Mouse (Mus musculus) kidney, postnatal 0 days (tissue): ENCODE data around the gene Psmd5. TPM values are rescaled to one million over a fixed set of nuclear protein-coding genes. Genes with fewer than 3 reads are reported as not detected.
A peak's percentile ranks its signal among the peaks of the same experiment; 100 is the strongest.

Experiments
- ATAC-seq: fragments of 200-750 bp; cut with Nextera tagmentation; replicated peaks from 2 replicates; pipeline ENCODE4 v1.8.0; 2017; ENCODE audit warnings: low read depth, moderate number of reproducible peaks, moderate TSS enrichment, moderate library complexity; ENCODE audit not compliant: low FRiP score
- DNase-seq: peaks from one replicate; pipeline ENCODE4 v3.0.0-alpha.2; 2016; ENCODE audit warnings: low spot score
- H3K27ac ChIP-seq: fragments of 300-500 bp; sonication (generic); 2 replicates; pipeline ENCODE4 v1.5.1; 2014; ENCODE audit warnings: mild to moderate bottlenecking
- H3K27me3 ChIP-seq: fragments of 300-500 bp; sonication (generic); 2 replicates; pipeline ENCODE4 v1.6.1; 2014; ENCODE audit warnings: low read length, mixed read lengths; ENCODE audit not compliant: insufficient read depth
- H3K36me3 ChIP-seq: fragments of 300-500 bp; sonication (generic); 2 replicates; pipeline ENCODE4 v1.6.1; 2014; ENCODE audit warnings: low read length, mixed read lengths; ENCODE audit not compliant: insufficient read depth
- H3K4me1 ChIP-seq: fragments of 300-500 bp; sonication (generic); replicated peaks from 2 replicates; pipeline ENCODE4 v1.6.1; 2014; ENCODE audit warnings: antibody characterized with exemption, low read length, mixed read lengths; ENCODE audit not compliant: insufficient read depth
- H3K4me2 ChIP-seq: fragments of 300-500 bp; sonication (generic); 2 replicates; pipeline ENCODE4 v1.6.1; 2014; ENCODE audit warnings: mild to moderate bottlenecking, low read length, moderate library complexity, mixed read lengths
- H3K4me3 ChIP-seq: fragments of 300-500 bp; sonication (generic); replicated peaks from 2 replicates; pipeline ENCODE4 v1.5.1; 2014; ENCODE audit warnings: low read depth, low read length
- H3K9ac ChIP-seq: fragments of 300-500 bp; sonication (generic); 2 replicates; pipeline ENCODE4 v1.6.1; 2014; ENCODE audit warnings: low read depth, low read length
- H3K9me3 ChIP-seq: fragments of 300-500 bp; sonication (generic); replicated peaks from 2 replicates; pipeline ENCODE4 v1.6.1; 2016; ENCODE audit warnings: low read length, inconsistent platforms, mixed read lengths
- CTCF ChIP-seq: IDR thresholded peaks from 2 replicates; pipeline ENCODE4 v1.5.1; 2016; ENCODE audit warnings: antibody characterized with exemption, low read depth, mild to moderate bottlenecking, moderate library complexity
- WGBS: fragments of 180-500 bp; shearing (Covaris S2); extraction: QIAGEN DNeasy Blood & Tissue Kit; methylation state at CpG from one replicate; pipeline ENCODE4 v1.1.7; 2014; 5-methylcytosine and 5-hydroxymethylcytosine counted together
- polyA plus RNA-seq: library from polyadenylated mRNA; unstranded; fragments of >200 nt; fragmentation: Nextera tagmentation; extraction: Ambion mirVana; gene quantifications from 2 replicates; pipeline ENCODE4 v1.2.1, GENCODE M21; 2015

Psmd5 gene
- polyA plus RNA-seq, 1 experiment from 2014 or later: 92.0 TPM

GRCm38 (mm10) chr2:34913218-34914068 lies 38.7 kb upstream of the Psmd5 start, which contains the start of gene Phf19:
Gene Phf19 (minus strand): TSS chr2:34914026.
- peak within 1 kb of the TSS; percentile 37; the same call in 1 of the 2 replicates for H3K27ac ChIP-seq
- peak within 1 kb of the TSS; percentile 68 for H3K4me3 ChIP-seq

DNA sequence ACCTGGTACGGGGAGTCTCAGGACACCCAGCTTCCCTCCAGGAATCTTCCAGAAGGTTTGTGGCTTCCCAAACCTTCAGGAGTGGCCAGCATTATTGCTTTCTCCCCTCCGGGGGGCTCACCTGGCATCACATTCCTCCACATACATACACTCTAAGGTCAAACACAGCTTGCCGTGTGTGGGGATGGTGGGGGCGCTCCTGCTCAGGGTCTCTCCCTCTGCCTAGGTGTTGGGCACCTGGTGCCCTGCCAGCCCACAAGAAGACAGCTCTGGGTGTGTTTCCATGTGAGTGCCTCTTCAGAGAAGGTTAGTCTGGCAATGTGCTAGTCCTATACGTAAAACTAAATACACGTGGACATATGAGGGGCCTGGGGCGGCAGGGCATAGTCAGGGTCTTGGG lies 37.8 kb upstream of the Psmd5 start:
- ATAC-seq: 0 out of 2 replicates have a peak, but pooled peaks have one; percentile 27

More at GRCm38 (mm10) chr2:34913218-34914068, 38.7 kb upstream of the Psmd5 start, which contains the start of gene Phf19:
- H3K27me3 ChIP-seq: no peaks in the 10 kb centered on the region
- no peaks in the 10 kb centered on the region for H3K9me3 ChIP-seq
- no peak for TF ChIP-seq CTCF
- H3K36me3 ChIP-seq: no peaks in the 10 kb centered on the region
- H3K9ac ChIP-seq: peak within 1 kb of the TSS; percentile 65
- WGBS: 0% methylated on average over 58 of the region's 64 CpGs
- ATAC-seq: peak; percentile 19; the same call in 1 of the 2 replicates
- H3K4me1 ChIP-seq: 0 out of 2 replicates have a peak, but pooled peaks cover 9% of the 10 kb centered on the region
- peak; percentile 29 for DNase-seq
- peak within 1 kb of the TSS; percentile 98 for H3K4me2 ChIP-seq

GRCm38 (mm10) chr2:34911871-34912270 lies 37.1 kb upstream of the Psmd5 start:
- 66% methylated on average over 5 of the region's 5 CpGs for WGBS
- Histone ChIP-seq H3K4me2 (no peak overlapping the region), H3K27ac (no peak overlapping the region), H3K4me1 (0 out of 2 replicates have a peak, but pooled peaks cover 9% of the 10 kb centered on the region), H3K4me3 (no peak overlapping the region), H3K36me3 (no peaks in the 10 kb centered on the region), H3K9me3 (no peaks in the 10 kb centered on the region), H3K9ac (no peak overlapping the region), H3K27me3 (no peaks in the 10 kb centered on the region)
- no peak for TF ChIP-seq CTCF
- ATAC-seq (no peak), DNase-seq (no peak)

More for the DNA sequence above, 37.8 kb upstream of the Psmd5 start:
- Histone ChIP-seq H3K36me3 (no peaks in the 10 kb centered on the region), H3K4me2 (peak overlapping the region; percentile 98), H3K4me1 (0 out of 2 replicates have a peak, but pooled peaks cover 9% of the 10 kb centered on the region), H3K27ac (no peak overlapping the region), H3K9ac (0 out of 2 replicates have a peak overlapping the region, but pooled peaks have one; percentile 65), H3K9me3 (no peaks in the 10 kb centered on the region), H3K4me3 (peak overlapping the region; percentile 68), H3K27me3 (no peaks in the 10 kb centered on the region)
- TF ChIP-seq CTCF: no peak
- 30% methylated on average over 7 of the region's 7 CpGs for WGBS
- DNase-seq: no peak

GRCm38 (mm10) chr2:34909719-34910118 lies 35.0 kb upstream of the Psmd5 start:
- DNase-seq (no peak), ATAC-seq (no peak)
- no peaks in the 10 kb centered on the region for H3K9me3 ChIP-seq
- H3K27me3 ChIP-seq: no peaks in the 10 kb centered on the region
- TF ChIP-seq CTCF: no peak
- no peak overlapping the region for H3K9ac ChIP-seq
- WGBS: 95% methylated on average over 4 of the region's 4 CpGs
- no peak overlapping the region for H3K4me2 ChIP-seq
- H3K4me1 ChIP-seq: 0 out of 2 replicates have a peak, but pooled peaks cover 9% of the 10 kb centered on the region
- no peaks in the 10 kb centered on the region for H3K36me3 ChIP-seq
- no peak overlapping the region for H3K27ac ChIP-seq
- H3K4me3 ChIP-seq: no peak overlapping the region

DNA sequence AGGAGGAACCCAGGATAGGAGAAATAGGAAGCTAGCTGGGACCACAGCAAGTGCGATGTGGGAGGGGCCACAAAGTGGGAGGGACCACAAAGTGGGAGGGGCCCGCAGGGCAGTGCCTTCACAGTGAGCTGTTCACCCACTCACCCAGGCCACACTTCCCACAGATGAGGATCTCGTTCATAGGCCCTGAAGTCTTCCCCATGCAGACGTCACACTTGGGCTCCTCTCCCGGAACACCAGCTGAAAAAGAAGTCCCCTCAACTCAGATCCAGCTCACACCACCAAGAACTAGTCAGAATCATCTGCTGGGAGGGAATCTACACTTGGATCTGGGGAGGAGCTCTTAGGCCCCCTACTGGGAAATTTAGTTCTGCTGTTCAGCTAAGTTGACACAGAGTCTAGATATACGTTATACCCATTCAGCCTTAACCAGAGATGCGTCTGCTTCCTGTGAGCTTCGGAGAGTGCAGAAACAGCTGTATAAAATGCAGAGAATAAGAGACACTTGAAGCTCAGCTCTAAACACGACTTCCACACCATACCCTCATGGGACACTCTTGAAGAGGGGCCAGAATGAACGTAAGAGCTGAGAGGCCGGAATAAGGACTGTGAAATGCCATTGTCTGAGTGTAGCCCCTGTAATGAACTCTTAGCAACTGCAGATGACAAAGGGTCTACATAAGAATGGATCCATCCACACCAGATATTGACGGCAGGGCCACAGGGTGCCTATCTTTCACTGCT lies 32.3 kb upstream of the Psmd5 start:
- peak; percentile 47; the same call in 1 of the 2 replicates for TF ChIP-seq CTCF
- Histone ChIP-seq H3K9ac (no peak overlapping the region), H3K4me1 (no peaks in the 10 kb centered on the region), H3K36me3 (no peaks in the 10 kb centered on the region), H3K9me3 (no peaks in the 10 kb centered on the region), H3K27ac (no peak overlapping the region), H3K4me3 (no peak overlapping the region), H3K4me2 (no peak overlapping the region), H3K27me3 (no peaks in the 10 kb centered on the region)
- 43% methylated on average over 12 of the region's 12 CpGs for WGBS
- DNase-seq: peak; percentile 66
- ATAC-seq: no peak

- DNase-seq (no peak), ATAC-seq (no peak)
- Histone ChIP-seq H3K4me2 (no peak overlapping the region), H3K9me3 (no peaks in the 10 kb centered on the region), H3K36me3 (no peaks in the 10 kb centered on the region), H3K4me1 (no peaks in the 10 kb centered on the region), H3K9ac (no peak overlapping the region), H3K27ac (no peak overlapping the region), H3K27me3 (no peaks in the 10 kb centered on the region), H3K4me3 (no peak overlapping the region)
- WGBS: 80% methylated on average over 6 of the region's 6 CpGs
- no peak for TF ChIP-seq CTCF
Observed at GRCm38 (mm10) chr2:34906426-34906825, 31.7 kb upstream of the Psmd5 start.
